Mouse (Mus musculus) left cerebral cortex, adult 11 months (tissue): ENCODE measurements at regions not wholly inside any gene's neighbourhood (a gene's known extent, or its start where the extent isn't known, plus 50 kb on each side); places are given as distances from the start of the nearest gene placed in this dataset.

Experiments used
- DNase-seq: peaks from one replicate; pipeline ENCODE4 v3.0.0; 2022; ENCODE audit warnings: low spot score

- no peak for DNase-seq
These were observed 58.6 kb downstream of the Kcnrg start for GRCm38 (mm10) chr14:61665815-61666214.

GRCm38 (mm10) chr14:61673184-61673583 is 65.9 kb downstream of the Kcnrg start:
- no peak for DNase-seq

GRCm38 (mm10) chr14:61678107-61678506 is 70.8 kb downstream of the Kcnrg start:
- no peak for DNase-seq

GRCm38 (mm10) chr14:61680818-61681707 is 73.8 kb downstream of the Kcnrg start:
- DNase-seq, result peak; percentile 66

GRCm38 (mm10) chr14:61681708-61682701 is 74.7 kb downstream of the Kcnrg start:
- DNase-seq, result peak; percentile 79

- DNase-seq, result peak; percentile 53
These were observed 75.6 kb downstream of the Kcnrg start for GRCm38 (mm10) chr14:61682721-61683355.

- no peak for DNase-seq
These were observed 76.1 kb downstream of the Kcnrg start for GRCm38 (mm10) chr14:61683356-61683740.

- no peak for DNase-seq
These were observed 76.6 kb downstream of the Kcnrg start for GRCm38 (mm10) chr14:61683791-61684411.

GRCm38 (mm10) chr14:61684473-61685230 is 77.4 kb downstream of the Kcnrg start:
- DNase-seq, result no peak

GRCm38 (mm10) chr14:61685231-61685800 is 78.1 kb downstream of the Kcnrg start:
- DNase-seq, result no peak

- DNase-seq, result no peak
These were observed 78.9 kb downstream of the Kcnrg start for GRCm38 (mm10) chr14:61686101-61686691.

GRCm38 (mm10) chr14:61686821-61687341 is 79.6 kb downstream of the Kcnrg start:
- no peak for DNase-seq

GRCm38 (mm10) chr14:61687346-61688012 is 80.2 kb downstream of the Kcnrg start:
- DNase-seq, result no peak

GRCm38 (mm10) chr14:61688013-61688520 is 80.8 kb downstream of the Kcnrg start:
- no peak for DNase-seq

GRCm38 (mm10) chr14:61688666-61689065 is 81.4 kb downstream of the Kcnrg start:
- DNase-seq, result no peak

GRCm38 (mm10) chr14:61689281-61689680 is 82.0 kb downstream of the Kcnrg start:
- no peak for DNase-seq

- no peak for DNase-seq
These were observed 82.5 kb downstream of the Kcnrg start for GRCm38 (mm10) chr14:61689776-61690175.

- no peak for DNase-seq
These were observed 84.6 kb downstream of the Kcnrg start for GRCm38 (mm10) chr14:61691785-61692372.

GRCm38 (mm10) chr14:61694796-61695195 is 87.5 kb downstream of the Kcnrg start:
- no peak for DNase-seq
